Mouse (Mus musculus) cerebellum, adult (tissue): ENCODE results near the gene Cbx8.

Experiments used
- ATAC-seq: cut with Nextera tagmentation; 2 replicates; pipeline ENCODE4 v1.9.2; 2017; ENCODE audit warnings: mild to moderate bottlenecking, moderate library complexity, mixed read lengths; ENCODE audit not compliant: insufficient number of reproducible peaks, low FRiP score, low TSS enrichment

Gene Cbx8

GRCm38 (mm10) chr11:119079445-119079837 lies 38.7 kb upstream of the Cbx8 start:
- ATAC-seq, result no peak

- no peak for ATAC-seq
Measured at GRCm38 (mm10) chr11:119078691-119079444, 38.1 kb upstream of the Cbx8 start.

- no peak for ATAC-seq
Measured at GRCm38 (mm10) chr11:119077755-119078154, 37.0 kb upstream of the Cbx8 start.

- no peak for ATAC-seq
Measured at GRCm38 (mm10) chr11:119075805-119076204, 35.0 kb upstream of the Cbx8 start.

- ATAC-seq, result no peak
Measured at GRCm38 (mm10) chr11:119073876-119074433, 33.2 kb upstream of the Cbx8 start.

- ATAC-seq, result no peak
Measured at GRCm38 (mm10) chr11:119072986-119073385, 32.2 kb upstream of the Cbx8 start.

GRCm38 (mm10) chr11:119072239-119072638 lies 31.5 kb upstream of the Cbx8 start:
- ATAC-seq, result no peak

- no peak for ATAC-seq
Measured at GRCm38 (mm10) chr11:119066841-119067240, 26.1 kb upstream of the Cbx8 start.

- ATAC-seq, result no peak
Measured at GRCm38 (mm10) chr11:119059256-119059655, 18.5 kb upstream of the Cbx8 start.

- ATAC-seq, result no peak
Measured at GRCm38 (mm10) chr11:119058041-119058995, 17.5 kb upstream of the Cbx8 start.

- ATAC-seq, result no peak
Measured at GRCm38 (mm10) chr11:119057291-119057690, 16.5 kb upstream of the Cbx8 start.

- ATAC-seq, result no peak
Measured at GRCm38 (mm10) chr11:119056301-119057211, 15.8 kb upstream of the Cbx8 start.

GRCm38 (mm10) chr11:119055571-119056131 lies 14.9 kb upstream of the Cbx8 start:
- no peak for ATAC-seq

GRCm38 (mm10) chr11:119054351-119055345 lies 13.9 kb upstream of the Cbx8 start:
- no peak for ATAC-seq

- no peak for ATAC-seq
Measured at GRCm38 (mm10) chr11:119053738-119054350, 13.1 kb upstream of the Cbx8 start.

- no peak for ATAC-seq
Measured at GRCm38 (mm10) chr11:119053257-119053670, 12.5 kb upstream of the Cbx8 start.

GRCm38 (mm10) chr11:119052661-119053256 lies 12.0 kb upstream of the Cbx8 start:
- ATAC-seq, result no peak
